Mouse (Mus musculus): ENCODE data around the gene Col24a1. TPM values are rescaled to one million over a fixed set of nuclear protein-coding genes. Genes with fewer than 3 reads are reported as not detected.
A peak's percentile ranks its signal among the peaks of the same experiment; 100 is the strongest.

The Col24a1 gene
- polyA plus RNA-seq, 1 experiment, result not detected

DNA sequence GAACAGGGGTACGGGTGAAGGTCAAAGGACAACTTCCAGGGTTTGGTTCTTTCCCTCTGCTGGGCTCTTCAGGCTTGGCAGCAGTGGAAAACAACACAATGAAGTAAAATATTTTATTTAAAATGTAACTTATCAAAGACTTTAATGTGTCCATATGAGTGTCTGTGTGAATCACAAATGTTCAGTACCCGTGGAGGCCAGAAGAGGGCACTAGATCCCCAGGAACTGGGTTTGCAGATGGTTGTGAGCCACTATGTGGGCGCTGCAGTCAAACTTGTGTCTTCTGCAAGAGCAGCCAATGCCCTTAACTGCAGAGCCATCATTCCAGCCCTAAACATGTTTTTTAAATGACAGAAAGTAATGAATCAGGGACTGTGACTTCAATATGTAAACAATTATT, 115.8 kb downstream of the Col24a1 start:
- H3K4me1 ChIP-seq (ENCODE audit: control insufficient read depth, insufficient read depth, low read length), result no peaks in the 10 kb centered on the region
- peak; percentile 27; the same call in 1 of the 2 replicates for TF ChIP-seq CTCF (IDR thresholded peaks at IDR 0.05; ENCODE audit: control insufficient read depth, insufficient read depth, low read length)
- no peak for TF ChIP-seq POLR2A (IDR thresholded peaks at IDR 0.05; ENCODE audit: borderline replicate concordance, control insufficient read depth, low read depth, low read length)
- 65% methylated on average over 3 of the region's 3 CpGs for WGBS
- no peak overlapping the region for H3K27ac ChIP-seq (ENCODE audit: control insufficient read depth, insufficient read depth, low read depth, low read length, poor library complexity)
- H3K4me3 ChIP-seq (replicated peaks; ENCODE audit: control insufficient read depth, low read depth, low read length), result no peak overlapping the region

DNA sequence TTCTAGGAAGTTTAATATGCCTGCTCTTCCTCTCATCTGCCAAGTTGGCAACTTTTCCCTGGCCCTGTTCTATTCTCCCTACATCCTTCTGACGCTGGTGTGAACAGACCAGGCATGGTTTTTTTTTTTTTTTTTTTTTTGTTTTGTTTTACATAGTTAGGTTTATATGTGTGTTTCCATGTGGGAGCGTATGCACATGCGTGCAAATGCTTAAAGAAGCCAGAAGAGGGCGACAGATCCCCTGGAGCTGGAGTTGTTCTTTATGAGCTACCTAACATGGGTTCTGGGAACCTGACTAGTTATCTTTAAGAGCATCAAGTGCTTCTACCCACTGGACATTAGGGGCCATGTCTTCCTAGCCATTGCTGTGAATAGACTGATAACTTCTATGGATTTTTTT, 119.9 kb downstream of the Col24a1 start:
- no peaks in the 10 kb centered on the region for H3K4me1 ChIP-seq (ENCODE audit: control insufficient read depth, insufficient read depth, low read length)
- TF ChIP-seq CTCF (IDR thresholded peaks at IDR 0.05; ENCODE audit: control insufficient read depth, insufficient read depth, low read length) (0 out of 2 replicates have a peak, but pooled peaks have one; percentile 21), POLR2A (IDR thresholded peaks at IDR 0.05; ENCODE audit: borderline replicate concordance, control insufficient read depth, low read depth, low read length) (no peak)
- WGBS, result 38% methylated on average over 4 of the region's 4 CpGs
- no peak overlapping the region for H3K27ac ChIP-seq (ENCODE audit: control insufficient read depth, insufficient read depth, low read depth, low read length, poor library complexity)
- H3K4me3 ChIP-seq (replicated peaks; ENCODE audit: control insufficient read depth, low read depth, low read length), result no peak overlapping the region

DNA sequence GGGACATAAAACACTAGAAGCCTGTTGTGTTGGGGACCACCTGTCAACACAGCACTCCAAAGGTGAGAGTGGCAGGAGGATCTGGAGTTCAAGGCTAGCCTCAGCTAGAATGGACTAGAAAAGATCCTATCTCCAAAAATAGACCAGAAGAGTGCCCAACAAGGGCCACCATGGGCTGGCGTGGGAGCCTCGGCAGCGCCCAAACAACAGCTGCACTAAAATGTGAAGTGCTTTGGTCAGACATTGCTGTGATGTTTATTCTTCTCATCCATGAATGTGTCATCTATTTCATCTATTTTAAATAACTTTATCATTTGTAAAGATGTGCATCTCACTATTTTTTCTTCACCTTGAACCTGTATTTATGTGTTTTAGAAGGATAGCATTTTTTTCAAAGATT, 122.1 kb downstream of the Col24a1 start:
- H3K27ac ChIP-seq (ENCODE audit: control insufficient read depth, insufficient read depth, low read depth, low read length, poor library complexity), result no peak overlapping the region
- no peak for TF ChIP-seq POLR2A (IDR thresholded peaks at IDR 0.05; ENCODE audit: borderline replicate concordance, control insufficient read depth, low read depth, low read length)
- TF ChIP-seq CTCF (IDR thresholded peaks at IDR 0.05; ENCODE audit: control insufficient read depth, insufficient read depth, low read length), result no peak
- no peak overlapping the region for H3K4me3 ChIP-seq (replicated peaks; ENCODE audit: control insufficient read depth, low read depth, low read length)
- no peaks in the 10 kb centered on the region for H3K4me1 ChIP-seq (ENCODE audit: control insufficient read depth, insufficient read depth, low read length)
- WGBS, result 86% methylated on average over 3 of the region's 3 CpGs

DNA sequence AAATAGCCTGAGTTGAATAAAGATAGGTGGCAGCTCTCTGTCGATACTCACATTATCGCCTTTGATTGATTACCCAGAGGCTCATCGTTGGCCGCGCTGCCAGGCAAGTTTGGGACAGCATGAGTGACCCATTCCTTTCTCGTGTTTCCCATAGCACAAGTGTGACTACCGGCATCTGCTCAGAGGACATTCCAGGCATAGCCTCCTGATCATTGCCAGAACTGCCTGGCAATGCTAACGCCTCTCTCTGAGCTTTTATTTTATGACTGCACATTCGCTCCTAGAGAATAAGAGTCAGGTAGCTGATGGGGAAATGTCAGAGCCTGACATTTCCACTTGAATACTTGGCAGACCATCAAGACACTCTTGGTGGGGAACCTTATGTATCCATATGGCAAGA, 125.5 kb downstream of the Col24a1 start:
- Histone ChIP-seq H3K27ac (ENCODE audit: control insufficient read depth, insufficient read depth, low read depth, low read length, poor library complexity) (no peak overlapping the region), H3K4me3 (replicated peaks; ENCODE audit: control insufficient read depth, low read depth, low read length) (no peak overlapping the region), H3K4me1 (ENCODE audit: control insufficient read depth, insufficient read depth, low read length) (no peaks in the 10 kb centered on the region)
- TF ChIP-seq POLR2A (IDR thresholded peaks at IDR 0.05; ENCODE audit: borderline replicate concordance, control insufficient read depth, low read depth, low read length), result no peak
- no peak for TF ChIP-seq CTCF (IDR thresholded peaks at IDR 0.05; ENCODE audit: control insufficient read depth, insufficient read depth, low read length)
- 85% methylated on average over 9 of the region's 9 CpGs for WGBS

DNA sequence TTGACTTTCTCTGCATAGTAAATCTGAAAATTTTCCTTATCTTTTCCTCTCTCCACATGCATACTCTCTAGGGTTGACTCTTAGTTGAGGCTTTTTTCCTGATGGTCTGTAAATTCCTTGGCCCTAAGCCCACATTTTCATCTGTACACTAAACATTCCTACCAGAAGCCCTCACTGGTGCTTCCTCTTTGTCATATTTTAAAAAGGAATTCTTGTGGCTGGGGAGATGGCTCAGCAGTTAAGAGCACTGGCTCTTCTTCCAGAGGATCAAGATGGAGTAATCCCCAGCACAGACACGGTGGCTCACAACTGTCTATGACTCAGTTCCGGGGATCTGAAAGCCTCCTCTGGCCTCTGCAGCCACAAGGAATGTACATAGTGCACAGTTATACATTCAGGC, 128.1 kb downstream of the Col24a1 start:
- Histone ChIP-seq H3K27ac (ENCODE audit: control insufficient read depth, insufficient read depth, low read depth, low read length, poor library complexity) (no peak overlapping the region), H3K4me1 (ENCODE audit: control insufficient read depth, insufficient read depth, low read length) (no peaks in the 10 kb centered on the region), H3K4me3 (replicated peaks; ENCODE audit: control insufficient read depth, low read depth, low read length) (no peak overlapping the region)
- TF ChIP-seq POLR2A (IDR thresholded peaks at IDR 0.05; ENCODE audit: borderline replicate concordance, control insufficient read depth, low read depth, low read length) (no peak), CTCF (IDR thresholded peaks at IDR 0.05; ENCODE audit: control insufficient read depth, insufficient read depth, low read length) (no peak)
- WGBS, result 73% methylated on average over 2 of the region's 2 CpGs

DNA sequence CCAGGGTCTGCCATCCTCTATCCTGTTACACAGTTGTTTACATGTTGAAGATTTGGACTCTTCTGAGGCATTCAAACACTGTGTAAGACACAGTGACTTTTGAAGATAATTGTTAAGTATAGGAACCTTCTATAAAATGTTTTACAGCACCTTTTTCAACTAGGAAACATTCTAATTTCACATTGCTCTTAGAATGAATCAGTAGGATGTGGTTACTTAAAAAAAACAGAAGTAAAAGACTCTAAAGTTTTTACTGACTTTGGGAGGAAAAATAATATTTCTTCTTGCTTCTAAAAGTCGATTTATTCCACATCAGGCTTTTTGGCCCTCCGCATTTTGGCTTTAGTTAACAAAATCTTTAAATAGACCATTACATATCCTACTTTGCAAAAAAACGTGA, 129.8 kb downstream of the Col24a1 start:
- no peak overlapping the region for H3K27ac ChIP-seq (ENCODE audit: control insufficient read depth, insufficient read depth, low read depth, low read length, poor library complexity)
- WGBS, result 36% methylated on average over 3 of the region's 3 CpGs
- TF ChIP-seq CTCF (IDR thresholded peaks at IDR 0.05; ENCODE audit: control insufficient read depth, insufficient read depth, low read length) (no peak), POLR2A (IDR thresholded peaks at IDR 0.05; ENCODE audit: borderline replicate concordance, control insufficient read depth, low read depth, low read length) (no peak)
- no peaks in the 10 kb centered on the region for H3K4me1 ChIP-seq (ENCODE audit: control insufficient read depth, insufficient read depth, low read length)
- no peak overlapping the region for H3K4me3 ChIP-seq (replicated peaks; ENCODE audit: control insufficient read depth, low read depth, low read length)

DNA sequence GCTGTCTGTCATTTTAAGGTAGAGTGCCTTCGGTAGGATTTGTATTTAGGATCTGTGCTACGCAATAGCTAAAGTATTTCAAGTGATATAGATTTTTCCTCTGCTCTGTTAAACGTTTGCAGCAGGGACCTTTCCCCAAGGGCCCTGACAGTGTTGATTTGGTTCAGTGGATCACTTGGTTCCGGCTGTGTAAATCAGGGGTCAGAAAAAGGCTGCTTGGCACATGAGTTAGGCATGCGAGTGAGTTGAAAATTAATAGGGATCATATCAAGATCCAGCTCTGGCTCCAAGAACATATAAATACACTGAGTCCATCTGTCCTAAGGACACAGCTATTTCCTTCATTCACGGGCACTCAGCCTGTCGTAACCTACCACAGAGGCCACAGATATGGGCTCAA, 146.1 kb downstream of the Col24a1 start:
- Histone ChIP-seq H3K27ac (ENCODE audit: control insufficient read depth, insufficient read depth, low read depth, low read length, poor library complexity) (no peak overlapping the region), H3K4me3 (replicated peaks; ENCODE audit: control insufficient read depth, low read depth, low read length) (no peak overlapping the region), H3K4me1 (ENCODE audit: control insufficient read depth, insufficient read depth, low read length) (no peaks in the 10 kb centered on the region)
- 80% methylated on average over 7 of the region's 7 CpGs for WGBS
- TF ChIP-seq POLR2A (IDR thresholded peaks at IDR 0.05; ENCODE audit: borderline replicate concordance, control insufficient read depth, low read depth, low read length) (no peak), CTCF (IDR thresholded peaks at IDR 0.05; ENCODE audit: control insufficient read depth, insufficient read depth, low read length) (no peak)

DNA sequence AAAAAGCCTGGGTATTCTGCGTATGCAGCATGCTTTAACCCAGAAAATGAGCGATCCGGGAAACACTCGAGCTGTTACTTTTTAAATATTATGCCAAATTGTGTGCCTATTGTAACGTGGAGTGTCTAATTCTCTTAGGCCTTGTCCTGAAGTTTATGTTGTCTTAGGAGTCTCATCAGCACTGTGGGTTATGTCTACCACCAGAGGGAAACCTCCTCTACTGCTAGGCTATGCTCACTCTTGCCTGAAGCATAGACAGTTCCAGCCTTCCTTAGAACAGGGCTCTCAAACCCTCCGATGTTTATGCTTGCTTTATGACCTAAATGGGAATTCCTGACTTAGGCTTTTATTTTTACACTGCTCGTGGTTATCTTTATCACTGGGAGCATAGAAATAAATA, 146.8 kb downstream of the Col24a1 start:
- Histone ChIP-seq H3K4me1 (ENCODE audit: control insufficient read depth, insufficient read depth, low read length) (no peaks in the 10 kb centered on the region), H3K4me3 (replicated peaks; ENCODE audit: control insufficient read depth, low read depth, low read length) (no peak overlapping the region), H3K27ac (ENCODE audit: control insufficient read depth, insufficient read depth, low read depth, low read length, poor library complexity) (no peak overlapping the region)
- no peak for TF ChIP-seq CTCF (IDR thresholded peaks at IDR 0.05; ENCODE audit: control insufficient read depth, insufficient read depth, low read length)
- WGBS, result 82% methylated on average over 7 of the region's 7 CpGs

DNA sequence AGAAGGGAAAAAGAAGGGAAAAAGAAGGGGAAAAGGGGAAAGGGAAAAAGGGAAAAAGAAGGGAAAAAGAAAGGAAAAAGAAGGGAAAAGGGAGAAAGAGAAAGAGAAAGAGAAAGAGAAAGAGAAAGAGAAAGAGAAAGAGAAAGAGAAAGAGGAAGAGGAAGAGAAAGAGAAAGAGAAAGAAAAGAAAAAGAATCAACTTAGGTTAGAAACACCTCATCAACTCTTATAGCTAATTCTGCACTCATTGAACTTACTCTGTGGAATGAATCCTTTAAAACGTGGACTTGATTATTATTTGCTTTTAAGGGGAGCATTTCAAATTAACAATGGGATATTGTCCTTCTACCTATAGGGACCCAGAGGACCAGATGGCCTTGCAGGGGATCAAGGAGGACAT, 148.7 kb downstream of the Col24a1 start:
- WGBS, result 70% methylated on average over 1 of the region's 1 CpGs
- Histone ChIP-seq H3K4me3 (replicated peaks; ENCODE audit: control insufficient read depth, low read depth, low read length) (no peak overlapping the region), H3K4me1 (ENCODE audit: control insufficient read depth, insufficient read depth, low read length) (no peaks in the 10 kb centered on the region), H3K27ac (ENCODE audit: control insufficient read depth, insufficient read depth, low read depth, low read length, poor library complexity) (no peak overlapping the region)
- TF ChIP-seq CTCF (IDR thresholded peaks at IDR 0.05; ENCODE audit: control insufficient read depth, insufficient read depth, low read length) (no peak), POLR2A (IDR thresholded peaks at IDR 0.05; ENCODE audit: borderline replicate concordance, control insufficient read depth, low read depth, low read length) (no peak)

Measured in bone marrow, adult 2 months (tissue).